Mouse (Mus musculus) megakaryocyte, adult 5-6 weeks (primary cell): ENCODE results near the gene Slc4a2. TPM values are rescaled to one million over a fixed set of nuclear protein-coding genes. Genes with fewer than 3 reads are reported as not detected.

Experiments used
- total RNA-seq, 2 experiments: library from RNA; stranded (forward) in 1 of 2; stranded (reverse) in 1 of 2; fragments of 153-499, 151-499 nt in 1 of 2; fragments of 221-1000, 200-1000 nt in 1 of 2; gene quantifications; 2 replicates each; pipeline versions ENCODE4 v1.2.3 to v1.2.4; 2015 to 2017

Gene Slc4a2
- total RNA-seq, 2 experiments from 2014 or later, result 19.9 to 40.0 TPM

Other genes with a start within 250 kb of the Slc4a2 start
- gene Kcnh2, start 72.2 kb upstream of the Slc4a2 start, total RNA-seq (2015), result not detected in 2 replicates
- gene Kcnh2, start 72.2 kb upstream of the Slc4a2 start, total RNA-seq (2017), result not detected in 2 replicates
- gene Nos3, start 59.0 kb upstream of the Slc4a2 start, total RNA-seq (2015), result 0.05 and 0.25 TPM in 2 replicates
- 0.16 and 0.29 TPM in 2 replicates for gene Nos3, start 59.0 kb upstream of the Slc4a2 start, total RNA-seq (2017)
- 0.33 and 0.50 TPM in 2 replicates for gene Atg9b, start 31.7 kb upstream of the Slc4a2 start, total RNA-seq (2015)
- gene Atg9b, start 31.7 kb upstream of the Slc4a2 start, total RNA-seq (2017), result 2.2 and 2.7 TPM in 2 replicates
- 9.3 and 13.9 TPM in 2 replicates for gene Abcb8, start 30.2 kb upstream of the Slc4a2 start, total RNA-seq (2015)
- 3.3 and 5.6 TPM in 2 replicates for gene Abcb8, start 30.2 kb upstream of the Slc4a2 start, total RNA-seq (2017)
- gene Asic3, start 10.4 kb upstream of the Slc4a2 start, total RNA-seq (2015), result not detected in 2 replicates
- not detected in 2 replicates for gene Asic3, start 10.4 kb upstream of the Slc4a2 start, total RNA-seq (2017)
- 18.2 and 27.5 TPM in 2 replicates for gene Cdk5, start 307 bp upstream of the Slc4a2 start, total RNA-seq (2015)
- 16.9 and 18.2 TPM in 2 replicates for gene Cdk5, start 307 bp upstream of the Slc4a2 start, total RNA-seq (2017)
- gene Fastk, start 21.4 kb downstream of the Slc4a2 start, total RNA-seq (2015), result 33.4 and 42.2 TPM in 2 replicates
- 21.7 and 22.3 TPM in 2 replicates for gene Fastk, start 21.4 kb downstream of the Slc4a2 start, total RNA-seq (2017)
- 11.3 and 13.4 TPM in 2 replicates for gene Tmub1, start 24.0 kb downstream of the Slc4a2 start, total RNA-seq (2015)
- 11.7 and 20.9 TPM in 2 replicates for gene Tmub1, start 24.0 kb downstream of the Slc4a2 start, total RNA-seq (2017)
- gene Agap3, start 28.3 kb downstream of the Slc4a2 start, total RNA-seq (2015), result 12.1 and 14.2 TPM in 2 replicates
- gene Agap3, start 28.3 kb downstream of the Slc4a2 start, total RNA-seq (2017), result 19.7 and 23.9 TPM in 2 replicates
- not detected in 2 replicates for gene Gbx1, start 103.4 kb downstream of the Slc4a2 start, total RNA-seq (2015)
- gene Gbx1, start 103.4 kb downstream of the Slc4a2 start, total RNA-seq (2017), result not detected in 2 replicates
- not detected in 2 replicates for gene Asb10, start 117.1 kb downstream of the Slc4a2 start, total RNA-seq (2015)
- not detected in 2 replicates for gene Asb10, start 117.1 kb downstream of the Slc4a2 start, total RNA-seq (2017)
- gene 4931409K22Rik, start 133.0 kb downstream of the Slc4a2 start, total RNA-seq (2015), result not detected in 2 replicates
- not detected in 2 replicates for gene 4931409K22Rik, start 133.0 kb downstream of the Slc4a2 start, total RNA-seq (2017)
- 18.1 and 24.0 TPM in 2 replicates for gene Abcf2, start 153.6 kb downstream of the Slc4a2 start, total RNA-seq (2015)
- 53.7 and 54.5 TPM in 2 replicates for gene Abcf2, start 153.6 kb downstream of the Slc4a2 start, total RNA-seq (2017)
- 5.0 and 5.1 TPM in 2 replicates for gene Chpf2, start 162.9 kb downstream of the Slc4a2 start, total RNA-seq (2015)
- 11.3 and 13.5 TPM in 2 replicates for gene Chpf2, start 162.9 kb downstream of the Slc4a2 start, total RNA-seq (2017)
- gene Smarcd3, start 200.6 kb downstream of the Slc4a2 start, total RNA-seq (2015), result not detected in 2 replicates
- 0.07 TPM in 1 of 2 replicates, not detected in the other for gene Smarcd3, start 200.6 kb downstream of the Slc4a2 start, total RNA-seq (2017)